Mouse (Mus musculus) myocyte (in vitro differentiated cells): ENCODE data around the gene Atrnl1. TPM values are rescaled to one million over a fixed set of nuclear protein-coding genes. Genes with fewer than 3 reads are reported as not detected.
A peak's percentile ranks its signal among the peaks of the same experiment; 100 is the strongest.

Experiments
- H3K27me3 ChIP-seq: one replicate; pipeline ENCODE4 v1.6.1; 2011; ENCODE audit not compliant: control insufficient read depth, insufficient read depth, insufficient read length
- H3K36me3 ChIP-seq: one replicate; pipeline ENCODE4 v1.6.1; 2011; ENCODE audit not compliant: control insufficient read depth, insufficient read depth
- H3K4me2 ChIP-seq: one replicate; pipeline ENCODE4 v1.6.1; 2011; ENCODE audit warnings: low read depth, control low read depth
- H3K4me3 ChIP-seq: one replicate; pipeline ENCODE4 v1.5.1; 2011; ENCODE audit warnings: mild to moderate bottlenecking, control low read depth, moderate library complexity
- H3K79me2 ChIP-seq: one replicate; pipeline ENCODE4 v1.6.1; 2011; ENCODE audit not compliant: control insufficient read depth, insufficient read depth
- H3ac ChIP-seq: one replicate; pipeline ENCODE4 v1.6.1; 2011; ENCODE audit not compliant: control insufficient read depth, insufficient read length
- CEBPB ChIP-seq: IDR thresholded peaks from 2 replicates; pipeline ENCODE4 v1.6.1; 2011; ENCODE audit warnings: mild to moderate bottlenecking, moderate library complexity; ENCODE audit not compliant: poor library complexity, insufficient read depth, severe bottlenecking
- E2F4 ChIP-seq: IDR thresholded peaks from one replicate; pipeline ENCODE4 v1.6.1; 2011; ENCODE audit warnings: mild to moderate bottlenecking, control low read depth, moderate library complexity; ENCODE audit not compliant: insufficient read depth
- MAX ChIP-seq: IDR thresholded peaks from one replicate; pipeline ENCODE4 v1.6.1; 2011; ENCODE audit warnings: low read depth, mild to moderate bottlenecking, control low read depth
- MYOD1 ChIP-seq, 3 experiments: IDR thresholded peaks; one replicate each; pipeline ENCODE4 v1.6.1; 2011; ENCODE audit warnings: control low read depth in 2 of 3, low read depth in 2 of 3, mild to moderate bottlenecking in 2 of 3, moderate library complexity in 1 of 3; ENCODE audit not compliant: insufficient read length in 2 of 3, control insufficient read depth in 1 of 3
- MYOG ChIP-seq, 3 experiments: IDR thresholded peaks; one replicate each; pipeline ENCODE4 v1.6.1; 2011; ENCODE audit warnings: control low read depth in 2 of 3, low read depth in 2 of 3, mild to moderate bottlenecking in 2 of 3; ENCODE audit not compliant: insufficient read length in 2 of 3, control insufficient read depth in 1 of 3, insufficient read depth in 1 of 3
- POLR2A ChIP-seq: IDR thresholded peaks from one replicate; pipeline ENCODE4 v1.6.1; 2011; ENCODE audit warnings: low read depth, mild to moderate bottlenecking, control low read depth, moderate library complexity; ENCODE audit not compliant: insufficient read length
- POLR2AphosphoS2 ChIP-seq: IDR thresholded peaks from one replicate; pipeline ENCODE4 v1.6.1; 2011; ENCODE audit warnings: low read depth, control low read depth; ENCODE audit not compliant: insufficient read length
- REST ChIP-seq: IDR thresholded peaks from one replicate; pipeline ENCODE4 v1.6.1; 2011; ENCODE audit warnings: mild to moderate bottlenecking, control low read depth, moderate library complexity; ENCODE audit not compliant: insufficient read depth, insufficient read length
- SRF ChIP-seq: IDR thresholded peaks from one replicate; pipeline ENCODE4 v1.6.1; 2011; ENCODE audit warnings: low read depth; ENCODE audit not compliant: control insufficient read depth, insufficient read length
- TCF12 ChIP-seq: IDR thresholded peaks from one replicate; pipeline ENCODE4 v1.6.1; 2011; ENCODE audit warnings: mild to moderate bottlenecking, control low read depth; ENCODE audit not compliant: poor library complexity, insufficient read depth, severe bottlenecking
- TCF3 ChIP-seq: IDR thresholded peaks from one replicate; pipeline ENCODE4 v1.6.1; 2011; ENCODE audit warnings: low read depth, control low read depth; ENCODE audit not compliant: insufficient read length
- USF1 ChIP-seq: IDR thresholded peaks from one replicate; pipeline ENCODE4 v1.6.1; 2011; ENCODE audit warnings: low read depth, mild to moderate bottlenecking, control low read depth, moderate library complexity
- polyA plus RNA-seq: library from polyadenylated mRNA; unstranded; fragments of >200 nt; fragmentation: generic; extraction: Trizol; gene quantifications from one replicate; pipeline ENCODE4 v1.2.1, GENCODE M21; 2012; ENCODE audit warnings: missing spikeins

Gene Atrnl1
- polyA plus RNA-seq, 1 experiment: 5.4 TPM

DNA sequence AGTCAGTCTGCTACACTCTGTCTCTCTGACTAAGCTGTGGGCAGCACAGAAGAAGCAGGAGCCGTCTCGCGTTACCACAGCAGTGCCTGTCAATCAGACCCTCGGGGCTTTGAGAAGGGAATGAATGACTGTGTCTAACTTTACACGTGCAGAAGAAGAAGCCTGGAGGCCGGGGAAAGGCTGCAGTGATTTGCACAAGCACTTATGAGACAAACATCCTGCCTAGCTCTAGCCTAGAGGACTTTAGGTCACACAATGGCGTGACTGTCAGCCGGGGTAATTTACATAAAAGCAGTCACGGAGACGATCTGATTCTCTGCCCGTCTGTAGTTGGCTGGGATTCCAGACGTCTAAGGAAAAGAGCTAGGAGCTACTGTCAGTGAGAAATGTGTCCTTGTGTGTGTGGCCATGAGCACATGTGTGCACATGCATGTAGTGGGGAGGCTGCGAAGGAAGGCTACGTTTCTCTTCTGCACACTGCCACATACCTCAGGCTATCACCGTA lies 450.1 kb downstream of the Atrnl1 start:
- no peak overlapping the region for H3K4me3 ChIP-seq
- TF ChIP-seq TCF12 (peak; percentile 82), POLR2AphosphoS2 (no peak), REST (no peak), CEBPB (no peak), E2F4 (no peak), USF1 (no peak), POLR2A (no peak), TCF3 (peak; percentile 86), MYOD1 (IDR thresholded peaks at IDR 0.05; ENCODE audit: control insufficient read depth in 1 of 3, insufficient read length in 2 of 3, low read depth in 2 of 3) (peak; percentile 93 to 99 (median 99)), MAX (no peak), MYOG (IDR thresholded peaks at IDR 0.05; ENCODE audit: control insufficient read depth in 1 of 3, insufficient read depth in 1 of 3, insufficient read length in 2 of 3, low read depth in 2 of 3) (peak in 2 of 3 experiments; percentile 49 to 60), SRF (no peak)
- no peaks in the 10 kb centered on the region for H3K79me2 ChIP-seq
- H3K36me3 ChIP-seq: no peaks in the 10 kb centered on the region
- no peaks in the 10 kb centered on the region for H3K27me3 ChIP-seq
- H3K4me2 ChIP-seq: peak overlapping the region; percentile 70
- H3ac ChIP-seq: no peak overlapping the region

GRCm38 (mm10) chr19:58061933-58062332 lies 451.1 kb downstream of the Atrnl1 start:
- no peaks in the 10 kb centered on the region for H3K79me2 ChIP-seq
- H3K4me3 ChIP-seq: no peak overlapping the region
- no peak overlapping the region for H3K4me2 ChIP-seq
- no peaks in the 10 kb centered on the region for H3K36me3 ChIP-seq
- no peak overlapping the region for H3ac ChIP-seq
- H3K27me3 ChIP-seq: no peaks in the 10 kb centered on the region
- TF ChIP-seq POLR2A (no peak), SRF (no peak), MYOD1 (IDR thresholded peaks at IDR 0.05; ENCODE audit: control insufficient read depth in 1 of 3, insufficient read length in 2 of 3, low read depth in 2 of 3) (no peak), TCF3 (no peak), REST (no peak), CEBPB (no peak), TCF12 (no peak), MAX (no peak), E2F4 (no peak)

- Histone ChIP-seq H3K36me3 (no peaks in the 10 kb centered on the region), H3K4me2 (no peak overlapping the region)
- TF ChIP-seq MAX (no peak), USF1 (no peak), TCF12 (no peak), MYOD1 (IDR thresholded peaks at IDR 0.05; ENCODE audit: control insufficient read depth in 1 of 3, insufficient read length in 2 of 3, low read depth in 2 of 3) (no peak), MYOG (IDR thresholded peaks at IDR 0.05; ENCODE audit: control insufficient read depth in 1 of 3, insufficient read depth in 1 of 3, insufficient read length in 2 of 3, low read depth in 2 of 3) (no peak), CEBPB (no peak), TCF3 (no peak), SRF (no peak)
Measured at GRCm38 (mm10) chr19:58063541-58063940, 452.7 kb downstream of the Atrnl1 start.

DNA sequence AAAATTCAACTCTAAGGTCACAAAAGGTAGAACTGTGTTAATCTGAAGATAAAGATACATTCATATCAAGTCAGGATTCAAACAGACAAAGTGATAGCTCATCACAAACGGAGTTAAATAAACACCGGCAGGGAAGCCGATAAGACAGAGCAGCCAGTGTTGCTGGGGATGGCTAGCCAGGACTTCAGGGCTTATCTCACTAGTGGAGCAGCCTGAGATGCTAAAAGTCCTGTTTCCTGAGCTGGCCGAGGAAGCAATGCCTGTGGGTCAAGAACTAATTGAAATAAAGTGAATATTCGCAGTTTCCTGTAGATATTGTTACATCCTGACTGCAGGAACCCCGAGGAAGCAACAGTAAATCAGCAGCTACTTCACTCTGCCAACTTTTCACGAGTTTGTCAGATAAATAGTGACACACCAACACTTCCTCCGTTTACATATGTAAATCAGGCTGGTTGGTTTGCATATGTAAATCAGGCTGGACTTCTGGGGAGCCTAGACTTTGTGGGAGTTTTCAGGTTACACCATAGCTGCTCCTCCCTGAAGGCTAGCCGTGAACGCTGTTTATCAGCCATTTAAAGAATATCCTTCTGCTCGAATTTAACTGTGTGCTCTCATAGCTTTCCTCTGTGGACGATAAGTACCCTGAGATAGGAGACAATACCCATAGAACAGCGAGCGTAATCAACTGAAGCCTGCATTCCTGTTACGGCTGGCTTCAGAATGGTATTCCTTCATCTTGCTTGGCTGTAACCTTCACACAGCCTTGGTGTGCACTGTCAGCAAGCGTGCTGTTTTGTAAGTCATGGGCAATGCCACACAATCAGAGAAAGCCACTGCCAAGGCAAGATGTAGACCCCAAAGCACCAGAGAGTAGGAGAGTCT lies 453.5 kb downstream of the Atrnl1 start:
- Histone ChIP-seq H3K27me3 (no peaks in the 10 kb centered on the region), H3ac (no peak overlapping the region), H3K4me2 (no peak overlapping the region), H3K79me2 (no peaks in the 10 kb centered on the region), H3K36me3 (no peaks in the 10 kb centered on the region), H3K4me3 (no peak overlapping the region)
- TF ChIP-seq USF1: no peak
- no peak for TF ChIP-seq POLR2A
- no peak for TF ChIP-seq MYOG (IDR thresholded peaks at IDR 0.05; ENCODE audit: control insufficient read depth in 1 of 3, insufficient read depth in 1 of 3, insufficient read length in 2 of 3, low read depth in 2 of 3)
- no peak for TF ChIP-seq SRF
- no peak for TF ChIP-seq MAX
- TF ChIP-seq MYOD1 (IDR thresholded peaks at IDR 0.05; ENCODE audit: control insufficient read depth in 1 of 3, insufficient read length in 2 of 3, low read depth in 2 of 3): no peak
- no peak for TF ChIP-seq TCF12
- TF ChIP-seq REST: no peak
- no peak for TF ChIP-seq POLR2AphosphoS2
- TF ChIP-seq CEBPB: no peak
- no peak for TF ChIP-seq TCF3
- TF ChIP-seq E2F4: no peak

More at GRCm38 (mm10) chr19:58063541-58063940, 452.7 kb downstream of the Atrnl1 start:
- Histone ChIP-seq H3K79me2 (no peaks in the 10 kb centered on the region), H3ac (no peak overlapping the region), H3K4me3 (no peak overlapping the region), H3K27me3 (no peaks in the 10 kb centered on the region)

GRCm38 (mm10) chr19:58065001-58065314 lies 454.1 kb downstream of the Atrnl1 start:
- Histone ChIP-seq H3K4me3 (no peak overlapping the region), H3K4me2 (no peak overlapping the region), H3ac (no peak overlapping the region), H3K79me2 (no peaks in the 10 kb centered on the region), H3K36me3 (no peaks in the 10 kb centered on the region), H3K27me3 (no peaks in the 10 kb centered on the region)
- no peak for TF ChIP-seq MYOG (IDR thresholded peaks at IDR 0.05; ENCODE audit: control insufficient read depth in 1 of 3, insufficient read depth in 1 of 3, insufficient read length in 2 of 3, low read depth in 2 of 3)
- TF ChIP-seq POLR2A: no peak
- no peak for TF ChIP-seq SRF
- no peak for TF ChIP-seq USF1
- no peak for TF ChIP-seq MYOD1 (IDR thresholded peaks at IDR 0.05; ENCODE audit: control insufficient read depth in 1 of 3, insufficient read length in 2 of 3, low read depth in 2 of 3)
- TF ChIP-seq TCF12: no peak
- no peak for TF ChIP-seq POLR2AphosphoS2
- no peak for TF ChIP-seq REST
- TF ChIP-seq CEBPB: no peak
- no peak for TF ChIP-seq E2F4
- no peak for TF ChIP-seq TCF3
- TF ChIP-seq MAX: no peak
